Mouse (Mus musculus): ENCODE results near the gene Prss36.

Gene Prss36

DNA sequence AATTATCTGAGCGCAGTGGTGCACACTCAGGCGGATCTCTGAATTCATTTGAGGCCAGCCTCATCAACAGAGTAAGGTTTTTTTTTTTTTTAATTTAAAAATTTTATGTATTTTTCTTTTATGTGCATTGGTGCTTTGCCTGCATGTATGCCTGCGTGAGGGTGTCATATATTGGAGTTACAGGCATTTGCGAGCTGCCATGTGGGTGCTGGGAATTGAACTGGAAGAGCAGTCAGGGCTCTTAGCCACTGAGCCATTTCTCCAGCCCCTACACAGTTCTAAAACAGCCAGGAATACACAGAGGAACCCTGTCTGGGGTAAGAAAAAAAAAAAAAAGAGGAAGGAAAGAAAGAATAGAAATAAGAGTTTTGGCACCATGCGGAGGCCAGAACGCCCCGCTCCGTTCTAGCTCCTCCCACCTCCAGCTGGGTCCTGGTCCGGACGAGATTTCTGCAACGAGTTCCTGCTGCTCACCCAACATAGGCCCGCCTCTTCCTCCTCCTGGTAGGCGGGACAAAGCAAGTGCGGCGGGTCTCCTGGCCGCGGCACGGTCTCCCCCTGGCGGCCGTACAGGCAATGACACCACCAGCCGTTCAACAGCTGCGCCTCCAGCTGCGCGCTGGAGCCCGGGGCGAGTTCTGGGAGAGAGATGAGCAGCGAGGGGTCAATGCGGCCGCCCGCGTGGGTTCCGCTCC, 11.3 kb downstream of the Prss36 start:
- in situ Hi-C loops (cut with MboI) = no loop called here

DNA sequence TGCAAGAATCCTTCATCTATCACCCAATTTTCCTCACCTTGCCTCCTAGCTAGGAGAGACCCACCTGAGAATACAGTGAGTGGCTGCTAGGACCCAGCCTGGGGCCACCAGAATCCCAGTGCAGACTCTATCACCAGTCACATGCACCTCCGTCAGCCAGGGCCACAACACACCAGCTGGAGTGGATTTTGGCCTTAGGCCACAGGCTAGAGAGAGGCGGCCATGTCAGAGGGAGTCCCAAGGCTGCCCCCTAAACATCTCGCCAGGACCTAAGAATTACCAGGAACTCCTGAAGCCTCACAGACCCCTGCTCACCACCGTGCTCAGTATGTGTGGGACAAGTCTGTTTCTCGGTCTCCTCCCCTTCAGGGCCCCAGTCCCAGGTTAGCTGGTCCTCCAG, 12.4 kb downstream of the Prss36 start:
- in situ Hi-C loops (cut with MboI) = no loop called here

DNA sequence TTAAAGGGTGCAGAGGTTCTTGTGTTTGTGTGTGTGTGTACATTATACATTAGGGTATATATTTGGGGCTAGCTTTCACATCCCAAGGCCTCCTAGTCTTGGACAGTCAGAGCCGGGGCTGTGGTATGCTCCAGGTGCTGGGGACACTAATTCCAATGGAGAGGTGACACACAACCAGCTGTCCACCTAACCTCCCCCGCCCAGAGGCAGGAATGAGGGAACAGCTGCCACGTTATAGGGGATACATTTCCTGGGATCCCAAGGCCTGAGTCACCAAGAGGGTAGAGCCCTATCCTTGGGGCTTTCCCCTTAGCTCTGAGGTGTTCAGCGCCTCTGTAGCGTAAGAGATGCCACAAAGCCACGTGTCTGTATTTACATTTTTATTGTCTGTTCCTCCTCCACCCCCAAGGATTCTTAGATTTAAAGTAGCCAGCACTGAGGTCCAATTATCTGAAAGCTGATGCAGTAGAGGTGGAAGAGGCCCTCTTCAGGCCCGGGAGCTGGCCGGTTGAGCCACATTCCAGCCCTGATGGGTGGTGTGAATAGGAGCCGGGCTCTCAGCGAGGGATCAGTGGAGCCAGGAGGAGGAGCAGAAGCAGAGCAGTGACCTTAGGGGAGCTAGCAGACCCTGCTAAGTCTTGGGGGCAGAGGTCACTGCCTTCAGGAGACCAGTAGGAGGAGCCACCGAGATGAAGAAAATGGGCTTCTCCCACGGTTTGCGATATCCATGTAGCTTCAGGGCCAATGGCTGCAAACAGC, 14.1 kb downstream of the Prss36 start:
- in situ Hi-C loops (cut with MboI) = no loop called here

DNA sequence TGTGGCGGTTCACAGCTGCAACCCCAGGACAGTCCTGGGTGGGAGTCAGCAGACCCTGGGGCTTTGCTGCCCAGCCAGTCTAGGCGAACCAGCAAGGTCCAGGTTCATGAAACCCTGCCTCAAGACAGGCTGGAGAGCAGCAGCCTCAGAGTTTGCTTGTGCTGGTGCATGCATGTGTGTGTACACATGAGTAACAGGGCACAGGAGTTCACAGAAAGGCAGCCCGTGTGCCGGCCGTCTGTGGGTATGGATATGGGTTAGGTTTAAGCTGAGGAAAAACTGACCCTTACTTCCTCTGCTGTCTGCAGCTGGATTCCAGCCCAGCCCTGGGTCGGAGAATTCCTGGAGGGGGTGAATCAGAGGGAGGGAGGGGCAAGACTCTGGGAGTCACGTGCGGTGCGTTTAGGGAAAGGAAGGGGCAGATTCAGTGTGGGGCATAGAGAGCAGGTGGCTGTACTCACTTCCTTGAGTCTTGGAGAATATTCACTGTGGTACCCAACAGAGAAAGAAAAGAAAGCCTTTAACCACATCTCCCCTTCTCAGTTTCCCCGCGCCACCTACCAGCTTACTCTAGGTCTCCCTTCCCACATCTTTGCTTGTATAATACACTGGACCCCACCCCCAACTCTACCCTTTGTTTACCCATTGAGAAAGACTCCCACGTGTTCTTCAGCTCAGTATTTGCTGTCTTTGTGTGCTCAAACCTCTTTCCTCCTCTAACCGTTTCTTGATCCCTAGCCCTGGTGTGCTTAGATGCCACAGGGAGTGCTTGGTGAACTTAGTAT, 15.0 kb downstream of the Prss36 start:
- in situ Hi-C loops (cut with MboI) = no loop called here

DNA sequence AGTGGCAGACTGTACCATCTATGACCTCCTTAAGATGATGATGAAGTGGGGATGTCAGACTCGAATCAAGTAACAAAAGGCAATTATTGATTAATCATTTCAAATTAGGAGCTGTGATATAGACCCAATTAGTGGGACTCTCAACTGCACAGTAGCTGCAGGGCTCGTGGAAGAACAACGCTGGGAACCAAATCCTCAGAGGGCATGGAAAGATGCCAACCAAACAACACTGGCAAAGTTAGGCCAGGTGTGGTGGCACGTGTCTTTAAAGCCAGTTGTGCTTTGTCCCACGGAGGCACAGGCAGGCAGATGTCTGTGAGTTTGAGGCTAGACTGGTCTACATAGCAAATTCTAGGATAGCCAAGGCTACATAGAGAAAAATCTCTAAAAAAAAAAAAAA, 15.9 kb downstream of the Prss36 start:
- in situ Hi-C loops (cut with MboI) = no loop called here

DNA sequence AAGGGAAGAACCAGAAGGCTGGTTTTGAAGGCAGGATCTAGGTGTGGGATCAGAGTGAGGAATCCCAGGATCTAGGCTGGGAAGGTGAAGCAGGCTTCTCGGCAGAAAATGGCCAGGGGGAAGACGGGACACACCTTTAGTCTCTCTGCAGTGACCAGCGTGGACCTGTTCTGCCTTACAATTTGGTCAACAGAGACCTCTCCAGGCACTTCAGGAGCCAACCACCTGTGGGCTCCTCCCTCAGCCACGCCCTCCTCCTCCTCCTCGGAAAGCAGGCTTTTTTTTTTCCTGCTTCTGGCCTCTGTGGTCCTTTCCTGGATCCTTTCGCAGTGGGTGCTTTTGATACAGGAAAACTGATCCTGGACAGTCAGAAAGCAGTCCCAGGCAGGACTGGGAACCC, 16.6 kb downstream of the Prss36 start, which contains the start of gene Prss8:
Gene Prss8 (minus strand): TSS at position 182 of the 400 bp plus-strand sequence.
- in situ Hi-C loops (cut with MboI) = no loop called here

DNA sequence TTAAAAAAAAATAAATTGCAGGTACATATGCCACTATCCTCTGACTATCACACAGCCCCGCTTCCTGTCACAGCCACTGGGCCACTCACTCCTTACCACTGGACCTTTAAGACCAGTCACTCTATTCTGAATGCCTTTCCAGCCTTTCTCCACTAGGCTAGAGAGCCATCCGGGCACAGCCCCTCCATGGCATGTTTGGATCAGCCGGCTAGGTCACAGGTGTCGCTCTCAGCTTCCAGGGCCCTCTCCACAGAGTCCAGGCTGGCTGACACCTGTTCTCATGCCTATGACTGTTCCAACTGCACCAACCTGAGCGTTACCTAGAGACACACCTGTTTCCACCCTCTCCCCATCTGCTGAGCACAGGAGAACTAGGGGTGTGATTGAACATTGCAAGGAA, 17.9 kb downstream of the Prss36 start:
- in situ Hi-C loops (cut with MboI) = no loop called here

DNA sequence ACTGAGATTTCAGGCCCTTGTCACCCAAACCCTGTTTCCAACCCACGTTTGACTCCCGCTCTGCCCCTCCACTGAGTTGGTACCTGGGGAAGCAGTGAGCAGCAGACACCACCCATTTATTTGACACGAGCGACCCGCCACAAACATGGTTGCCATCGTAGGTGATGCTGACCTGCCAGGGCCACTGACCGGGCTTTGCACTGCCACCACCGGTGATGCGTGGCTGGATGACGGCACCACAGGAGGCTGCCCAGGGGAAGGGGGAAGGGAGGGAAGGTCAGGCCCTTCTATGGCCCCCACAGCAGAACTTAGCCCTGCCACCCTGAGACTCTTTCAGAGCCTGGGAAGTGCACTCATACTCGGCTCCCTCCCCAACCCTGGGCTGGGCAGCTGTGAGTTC, 18.8 kb downstream of the Prss36 start:
- in situ Hi-C loops (cut with MboI) = no loop called here

DNA sequence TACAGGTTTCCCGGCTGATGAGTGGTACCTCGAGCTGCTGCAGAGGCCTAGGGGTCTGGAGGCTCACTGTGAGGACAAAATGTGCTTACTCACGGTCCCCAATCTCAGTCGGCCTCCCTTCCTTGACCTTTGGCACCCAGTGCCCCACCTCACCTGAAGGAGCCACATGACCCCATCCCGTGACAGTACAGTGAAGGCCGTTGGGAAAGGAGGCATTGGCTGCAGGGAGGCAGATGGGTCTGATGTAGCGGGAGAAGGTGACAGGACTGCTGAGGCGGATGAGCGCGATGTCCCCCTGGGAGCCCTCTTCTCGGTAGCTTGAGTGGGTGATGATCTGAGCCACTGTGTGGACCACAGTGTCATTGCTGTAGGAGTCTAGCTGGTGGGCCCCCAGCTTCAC, 19.7 kb downstream of the Prss36 start:
- in situ Hi-C loops (cut with MboI) = no loop called here

DNA sequence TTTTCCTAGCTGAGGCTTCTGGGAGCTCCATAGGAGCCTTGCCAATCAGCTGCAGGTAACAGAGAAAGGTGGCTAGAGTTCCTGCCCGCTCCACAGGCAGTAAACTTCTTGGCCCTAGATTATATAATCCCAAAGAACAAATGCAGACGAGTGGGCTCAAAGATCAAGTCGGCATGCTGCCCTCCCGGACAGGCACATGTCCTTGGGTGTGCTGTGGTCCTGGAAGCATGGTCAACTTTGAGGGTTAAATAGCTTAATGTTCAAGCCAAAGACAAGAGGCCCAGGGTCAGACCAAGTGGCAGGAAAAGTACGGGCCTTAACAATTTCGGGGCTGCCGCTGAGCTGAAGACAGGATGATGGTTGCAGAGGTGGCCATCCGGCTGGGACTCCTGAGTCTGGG, 20.5 kb downstream of the Prss36 start:
- in situ Hi-C loops (cut with MboI) = no loop called here

DNA sequence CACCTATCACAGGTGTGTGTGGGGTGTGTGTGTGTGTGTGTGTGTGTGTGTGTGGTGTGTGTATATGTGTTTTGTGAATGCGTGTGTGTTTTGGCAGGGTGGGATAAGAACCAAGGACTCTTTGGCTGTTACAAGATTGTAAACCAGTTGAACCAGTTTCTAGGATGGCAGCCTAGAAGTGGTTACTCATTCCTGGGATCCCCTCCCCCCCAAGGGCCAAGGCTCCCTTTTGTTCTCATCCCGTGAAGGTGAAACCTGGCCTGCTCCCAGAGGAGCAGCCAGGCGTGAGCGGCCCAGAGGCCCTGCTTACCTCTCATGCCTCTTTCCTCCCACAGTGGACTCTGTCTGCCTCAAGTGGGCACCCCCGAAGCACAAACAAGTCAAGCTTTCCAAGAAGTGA, 21.3 kb downstream of the Prss36 start:
- in situ Hi-C loops (cut with MboI) = no loop called here

DNA sequence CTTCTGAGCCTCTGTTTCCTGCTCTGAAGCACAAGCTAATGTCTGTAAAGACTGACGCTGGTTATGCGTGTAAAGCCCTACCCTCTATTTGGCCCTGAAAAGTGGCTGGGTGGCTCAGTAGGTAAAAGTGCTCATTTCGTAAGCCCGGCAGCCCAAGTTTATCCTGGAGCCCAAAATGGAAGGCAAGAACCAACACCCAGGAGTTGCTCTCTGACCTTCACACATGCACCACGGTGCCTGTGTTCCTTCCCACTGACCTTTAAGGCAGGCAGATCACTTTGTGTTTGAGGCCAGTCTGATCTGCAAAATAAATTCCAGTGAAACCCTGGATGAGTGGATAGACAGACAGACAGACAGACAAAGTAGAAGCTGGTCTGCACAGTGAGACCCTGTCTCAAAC, 22.8 kb downstream of the Prss36 start:
- in situ Hi-C loops (cut with MboI) = no loop called here

DNA sequence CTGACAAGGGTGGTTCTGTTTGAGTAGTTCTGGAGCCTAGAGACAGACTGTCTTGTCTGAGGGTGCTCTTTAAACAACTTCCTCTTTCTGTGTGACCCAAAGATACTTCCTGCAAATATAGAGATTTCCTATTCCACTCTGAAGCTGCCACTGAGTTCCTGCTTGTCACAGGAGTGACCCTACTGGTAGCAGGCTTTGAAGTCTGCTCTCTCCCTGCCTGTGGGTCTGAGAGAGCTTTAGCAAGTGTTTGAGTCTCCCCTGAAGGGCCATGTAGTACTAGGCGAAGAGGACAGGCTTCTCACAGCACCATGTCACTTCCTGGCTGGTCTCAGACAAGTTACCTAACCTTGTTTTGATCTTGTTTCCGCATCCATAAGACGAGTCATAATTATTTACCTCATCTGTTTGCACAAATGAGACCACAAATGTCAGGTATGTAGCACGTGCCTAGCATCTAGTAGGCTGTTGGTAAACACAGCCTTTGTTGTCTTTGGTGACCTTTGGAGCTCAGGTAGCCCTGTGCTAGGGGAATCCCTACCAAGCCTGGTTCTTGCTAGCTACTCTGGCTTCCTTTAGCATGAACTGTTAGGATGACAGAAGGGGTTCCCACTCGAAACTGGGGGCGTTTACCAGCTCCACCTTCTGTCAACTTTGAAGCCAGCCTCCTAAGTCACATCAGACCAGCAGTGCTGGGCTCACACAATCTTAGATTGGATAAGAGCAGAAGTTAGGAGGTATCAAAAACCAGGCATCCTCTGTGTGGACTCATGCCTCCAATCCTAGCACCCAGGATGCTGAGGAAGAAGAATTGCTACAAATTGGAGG, 23.9 kb downstream of the Prss36 start:
- in situ Hi-C loops (cut with MboI) = no loop called here

DNA sequence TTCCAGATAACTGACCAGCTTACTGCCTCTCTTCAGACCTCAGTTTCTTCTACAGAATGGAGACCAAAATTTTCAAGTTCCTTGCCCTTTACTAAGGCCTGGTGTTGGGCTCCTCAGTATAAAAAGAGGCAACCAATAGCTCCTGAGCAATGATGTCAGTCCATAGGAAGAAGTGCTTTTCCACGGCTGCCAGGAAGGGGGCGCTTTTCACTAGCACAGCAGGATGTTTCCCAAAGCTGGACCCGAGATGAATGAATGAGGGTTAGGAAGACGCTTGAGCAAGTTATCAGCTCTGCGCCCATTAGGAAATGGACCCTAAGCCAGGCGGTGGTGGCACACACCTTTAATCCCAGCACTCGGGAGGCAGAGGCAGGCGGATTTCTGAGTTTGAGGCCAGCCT, 25.0 kb downstream of the Prss36 start:
- in situ Hi-C loops (cut with MboI) = no loop called here

DNA sequence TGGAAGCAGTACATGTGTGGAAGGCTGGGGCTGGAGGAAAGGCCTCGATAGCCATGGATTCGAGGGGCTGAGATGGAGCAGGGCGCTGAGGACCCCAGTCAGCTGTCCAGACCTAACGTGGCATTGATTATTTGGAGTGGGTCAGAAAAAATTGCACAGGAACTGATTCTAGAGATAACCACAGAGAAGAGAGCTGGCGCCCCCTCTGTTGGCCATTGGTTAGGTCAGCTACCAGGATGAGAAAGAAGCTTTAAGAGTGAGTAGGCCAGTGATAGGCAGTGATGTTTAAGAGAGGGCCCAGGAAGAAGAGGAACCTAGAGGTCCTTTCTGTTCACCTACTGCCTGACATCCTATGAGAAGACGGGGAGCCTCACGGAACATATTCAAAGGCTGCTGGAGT, 27.2 kb downstream of the Prss36 start:
- in situ Hi-C loops (cut with MboI) = no loop called here

DNA sequence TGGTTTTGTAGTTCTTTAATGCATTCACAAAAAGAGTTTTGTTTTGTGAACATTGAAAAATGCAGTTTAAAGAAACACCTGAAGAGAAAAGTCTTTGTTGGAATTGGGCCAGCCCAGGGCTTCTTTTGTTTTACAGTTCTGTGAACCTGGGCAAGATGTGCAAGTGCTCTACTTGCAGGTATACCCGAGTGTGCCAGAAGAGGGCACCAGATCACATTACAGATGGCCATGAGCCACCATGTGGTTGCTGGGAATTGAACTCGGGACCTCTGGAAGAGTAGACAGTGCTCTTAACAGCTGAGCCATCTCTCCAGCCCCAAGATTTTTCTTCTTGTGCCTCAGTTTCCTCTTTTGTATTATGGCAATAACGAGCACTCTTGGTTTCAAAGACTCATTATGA, 28.3 kb downstream of the Prss36 start:
- in situ Hi-C loops (cut with MboI) = no loop called here

DNA sequence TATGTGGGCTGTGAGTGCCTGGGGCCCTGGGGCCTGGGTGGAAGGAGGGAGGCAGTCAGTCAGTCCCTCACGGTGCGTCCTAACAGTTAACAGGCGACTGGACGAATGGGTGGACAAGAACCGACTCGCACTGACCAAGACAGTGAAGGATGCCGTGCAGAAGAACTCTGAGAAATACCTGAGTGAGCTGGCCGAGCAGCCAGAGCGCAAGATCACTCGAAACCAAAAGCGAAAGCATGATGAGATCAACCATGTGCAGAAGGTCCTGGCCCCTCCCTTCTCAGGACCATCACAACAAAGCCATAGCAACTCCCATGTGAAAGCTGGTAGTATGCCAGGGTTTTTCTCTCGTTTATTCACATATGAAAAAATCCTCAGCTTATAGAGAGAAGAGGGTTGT, 31.2 kb downstream of the Prss36 start:
- in situ Hi-C loops (cut with MboI) = no loop called here

DNA sequence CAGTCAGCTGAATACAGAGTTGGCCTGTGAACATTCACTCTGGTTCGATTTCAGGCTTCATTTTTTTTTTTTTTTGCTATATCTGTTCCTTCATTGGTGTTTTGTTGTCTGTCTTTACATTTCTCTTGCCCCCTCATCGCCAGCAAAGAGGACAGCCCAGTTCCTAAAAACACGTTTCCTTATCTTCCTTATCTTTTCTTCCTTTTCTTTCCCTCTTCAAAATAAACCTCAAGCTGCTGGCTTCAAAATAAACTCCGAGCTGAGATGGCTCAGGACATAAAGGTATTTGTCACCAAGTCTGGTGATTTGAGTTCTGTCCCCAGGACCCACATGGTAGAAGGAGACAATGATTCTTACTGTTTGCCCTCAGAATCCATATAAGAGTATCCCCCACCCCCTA, 33.6 kb downstream of the Prss36 start:
- in situ Hi-C loops (cut with MboI) = no loop called here

DNA sequence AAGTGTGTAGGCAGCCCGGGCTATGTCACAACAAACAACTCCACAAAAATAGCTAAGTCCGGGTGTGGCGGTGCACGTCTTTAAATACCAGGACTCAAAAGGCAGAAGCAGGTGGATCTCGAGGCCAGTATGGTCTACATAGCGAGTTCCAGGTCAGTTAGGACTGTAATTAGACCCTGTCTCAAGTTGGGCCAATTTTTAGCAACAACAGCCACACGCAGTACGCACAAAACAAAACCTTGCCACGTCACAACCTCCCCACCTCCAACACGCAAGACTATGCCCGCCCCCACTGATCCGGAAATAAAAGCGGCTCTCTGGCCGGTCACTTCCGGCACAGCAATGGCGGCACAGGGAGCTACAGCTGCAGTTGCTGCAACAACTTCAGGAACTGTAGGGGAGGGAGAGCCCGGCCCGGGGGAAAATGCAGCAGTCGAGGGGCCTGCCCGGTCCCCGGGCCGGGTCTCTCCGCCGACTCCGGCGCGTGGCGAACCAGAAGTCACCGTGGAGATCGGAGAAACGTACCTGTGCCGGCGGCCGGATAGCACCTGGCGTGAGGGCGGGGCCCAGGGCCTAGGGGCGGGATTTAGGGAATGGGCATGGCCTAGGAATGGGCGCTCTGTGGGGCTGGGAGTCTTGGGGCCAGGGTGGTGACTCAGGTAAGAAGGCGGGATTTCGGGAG, 34.2 kb downstream of the Prss36 start, which contains the start of gene Kat8:
Gene Kat8 (plus strand): TSS at position 327 of the 682 bp plus-strand sequence.
- in situ Hi-C loops (cut with MboI) = no loop called here

DNA sequence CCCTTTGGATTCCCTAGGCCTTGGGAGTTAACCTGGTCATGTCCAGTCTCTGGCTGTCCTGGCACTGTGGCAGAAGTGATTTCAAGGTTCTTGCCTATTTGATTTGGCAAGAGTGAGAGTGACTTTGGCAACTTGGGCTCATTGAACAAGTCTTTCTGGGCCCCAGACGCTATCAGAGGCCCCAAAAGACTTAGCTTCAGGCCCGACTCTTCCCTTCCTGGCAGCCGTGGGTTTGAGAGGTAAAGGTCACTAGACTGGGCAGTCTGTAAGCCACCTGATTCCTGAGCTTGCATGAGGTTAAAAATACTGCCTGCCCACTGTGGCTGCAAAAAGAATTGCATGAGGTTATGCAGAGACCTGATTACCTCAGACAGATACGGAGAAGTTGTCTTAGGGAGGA, 37.9 kb downstream of the Prss36 start:
- in situ Hi-C loops (cut with MboI) = no loop called here

DNA sequence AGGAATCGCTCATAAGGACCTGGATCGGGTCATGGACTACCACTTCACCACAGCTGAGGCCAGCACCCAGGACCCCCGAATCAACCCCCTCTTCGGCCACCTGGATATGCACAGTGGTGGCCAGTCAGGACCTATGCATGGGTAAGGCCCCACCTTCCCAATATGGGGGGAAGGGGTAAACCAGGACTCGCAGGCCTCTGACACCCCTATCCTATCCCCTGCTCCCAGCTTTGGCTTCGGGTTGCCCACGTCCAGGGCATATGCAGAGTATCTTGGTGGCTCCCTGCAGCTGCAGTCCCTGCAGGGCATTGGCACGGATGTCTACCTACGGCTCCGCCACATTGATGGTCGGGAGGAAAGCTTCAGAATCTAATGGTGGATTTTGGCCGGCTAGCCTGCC, 38.6 kb downstream of the Prss36 start:
- in situ Hi-C loops (cut with MboI) = no loop called here

Data from mature B cell (primary cell).